Mouse (Mus musculus) heart, embryonic 16.5 days (tissue): ENCODE measurements around the gene March6. TPM values are rescaled to one million over a fixed set of nuclear protein-coding genes. Genes with fewer than 3 reads are reported as not detected.

Source experiments
- ATAC-seq: fragments of 200-750 bp; cut with Nextera tagmentation; replicated peaks from 2 replicates; pipeline ENCODE4 v1.8.0; 2017; ENCODE audit warnings: moderate number of reproducible peaks; ENCODE audit not compliant: insufficient read depth, low FRiP score; ENCODE audit errors: extremely low read depth
- H3K27ac ChIP-seq: fragments of 300-500 bp; sonication (generic); 2 replicates; pipeline ENCODE4 v1.5.1; 2014; ENCODE audit warnings: mild to moderate bottlenecking, low read length, control low read depth, moderate library complexity
- H3K27me3 ChIP-seq: fragments of 300-500 bp; sonication (generic); 2 replicates; pipeline ENCODE4 v1.6.1; 2014; ENCODE audit warnings: low read length, mixed read lengths; ENCODE audit not compliant: control insufficient read depth, insufficient read depth
- H3K36me3 ChIP-seq: fragments of 300-500 bp; sonication (generic); 2 replicates; pipeline ENCODE4 v1.6.1; 2014; ENCODE audit not compliant: control insufficient read depth, insufficient read depth
- H3K4me1 ChIP-seq: fragments of 300-500 bp; sonication (generic); 2 replicates; pipeline ENCODE4 v1.6.1; 2014; ENCODE audit warnings: low read length, mixed read lengths; ENCODE audit not compliant: control insufficient read depth, insufficient read depth
- H3K4me2 ChIP-seq: fragments of 300-500 bp; sonication (generic); 2 replicates; pipeline ENCODE4 v1.6.1; 2014; ENCODE audit warnings: low read depth, mild to moderate bottlenecking, control low read depth, low read length
- H3K4me3 ChIP-seq: fragments of 300-500 bp; sonication (generic); 2 replicates; pipeline ENCODE4 v1.5.1; 2014; ENCODE audit warnings: mild to moderate bottlenecking, control low read depth, low read length
- H3K9ac ChIP-seq: fragments of 300-500 bp; sonication (generic); 2 replicates; pipeline ENCODE4 v1.6.1; 2014; ENCODE audit warnings: low read length, control low read depth
- H3K9me3 ChIP-seq: fragments of 300-500 bp; sonication (generic); replicated peaks from 2 replicates; pipeline ENCODE4 v1.6.1; 2016; ENCODE audit warnings: low read length; ENCODE audit not compliant: control insufficient read depth
- WGBS: fragments of 180-500 bp; shearing (Covaris S2); extraction: QIAGEN DNeasy Blood & Tissue Kit; methylation state at CpG from one replicate; pipeline ENCODE4 v1.1.7; 2014; 5-methylcytosine and 5-hydroxymethylcytosine counted together
- polyA plus RNA-seq: library from polyadenylated mRNA; unstranded; fragments of >200 nt; fragmentation: Nextera tagmentation; extraction: Ambion mirVana; gene quantifications from 2 replicates; pipeline ENCODE4 v1.2.1, GENCODE M21; 2015

Gene March6
- polyA plus RNA-seq, 1 experiment from 2014 or later: 29.0 TPM

DNA sequence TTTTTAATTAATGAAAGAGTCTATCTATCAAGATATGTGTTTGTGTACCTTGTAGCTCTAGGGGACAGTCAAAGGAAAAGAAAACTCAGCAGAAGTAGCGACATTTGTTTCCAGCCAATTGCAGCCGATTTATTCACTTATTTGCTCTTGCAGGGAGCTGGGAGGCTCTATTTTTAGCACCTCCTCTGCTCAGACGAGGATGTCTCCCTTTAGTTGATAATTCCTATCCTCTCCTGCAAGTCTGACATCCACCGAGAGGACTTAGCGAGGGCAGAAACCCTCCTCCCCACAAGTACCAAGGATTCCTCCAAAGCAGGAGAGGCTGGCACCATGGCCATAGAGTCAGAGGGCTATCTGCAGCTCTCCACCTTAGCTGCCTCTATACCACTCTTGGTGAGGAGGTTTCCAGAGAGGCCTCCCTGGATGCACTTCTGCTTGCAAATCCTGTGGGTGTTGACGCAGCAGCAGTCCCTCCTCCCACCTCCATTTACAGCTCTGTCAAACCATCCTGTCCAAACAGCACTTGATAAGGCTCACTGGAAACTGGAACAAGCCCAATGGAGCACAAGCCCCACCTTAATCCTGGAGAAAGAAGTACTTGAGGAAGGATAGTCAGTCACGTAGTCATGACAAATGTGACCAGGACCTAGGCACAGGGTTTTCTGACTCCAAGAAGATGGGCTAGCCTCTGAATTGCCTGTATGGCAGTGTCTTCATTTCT lies 108.0 kb downstream of the March6 start:
- ATAC-seq: peak; percentile 89
- H3K4me1 ChIP-seq: peaks cover 16% of the 10 kb centered on the region
- H3K9ac ChIP-seq: no peak overlapping the region
- H3K27me3 ChIP-seq: no peaks in the 10 kb centered on the region
- no peaks in the 10 kb centered on the region for H3K36me3 ChIP-seq
- WGBS: 26% methylated on average over 7 of the region's 7 CpGs
- H3K4me3 ChIP-seq: no peak overlapping the region
- peaks cover 4% of the 10 kb centered on the region; the same call in 1 of the 2 replicates for H3K9me3 ChIP-seq
- peak overlapping the region; percentile 21 for H3K4me2 ChIP-seq
- peak overlapping the region; percentile 75 for H3K27ac ChIP-seq

DNA sequence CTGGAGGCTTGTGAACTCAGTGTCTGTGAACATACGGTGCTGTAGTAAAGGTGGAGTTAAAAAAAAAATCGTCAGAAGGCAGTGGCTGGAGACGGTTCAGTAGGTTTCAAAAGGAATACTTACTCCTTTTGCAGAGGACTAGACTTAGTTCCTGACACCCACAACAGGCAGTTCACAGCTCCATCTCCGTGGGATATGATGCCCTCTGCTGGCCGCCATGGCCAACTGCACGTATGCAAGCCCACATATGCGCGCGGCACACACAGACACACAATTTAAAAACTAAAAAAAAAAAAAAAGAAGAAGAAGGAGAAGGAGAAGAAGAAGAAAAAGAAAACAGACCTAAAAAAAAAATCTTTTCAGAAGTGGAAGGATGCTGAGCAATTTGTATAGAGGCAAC lies 111.8 kb downstream of the March6 start:
- Histone ChIP-seq H3K27me3 (no peaks in the 10 kb centered on the region), H3K9ac (no peak overlapping the region), H3K4me3 (no peak overlapping the region), H3K27ac (no peak overlapping the region), H3K4me1 (peaks cover 19% of the 10 kb centered on the region), H3K4me2 (no peak overlapping the region), H3K9me3 (peaks cover 4% of the 10 kb centered on the region; the same call in 1 of the 2 replicates), H3K36me3 (no peaks in the 10 kb centered on the region)
- no peak for ATAC-seq
- WGBS: 34% methylated on average over 9 of the region's 9 CpGs

GRCm38 (mm10) chr15:31418686-31419024 lies 112.2 kb downstream of the March6 start:
- Histone ChIP-seq H3K9me3 (peaks cover 4% of the 10 kb centered on the region; the same call in 1 of the 2 replicates), H3K27ac (peak overlapping the region; percentile 33; the same call in 1 of the 2 replicates), H3K4me1 (peaks cover 19% of the 10 kb centered on the region), H3K27me3 (no peaks in the 10 kb centered on the region), H3K4me2 (peak overlapping the region; percentile 55; the same call in 1 of the 2 replicates), H3K36me3 (no peaks in the 10 kb centered on the region), H3K9ac (no peak overlapping the region), H3K4me3 (no peak overlapping the region; the same call in 1 of the 2 replicates)
- no peak for ATAC-seq
- 14% methylated on average over 7 of the region's 7 CpGs for WGBS

- 28% methylated on average over 21 of the region's 21 CpGs for WGBS
- ATAC-seq: peak; percentile 45
- Histone ChIP-seq H3K4me1 (peaks cover 18% of the 10 kb centered on the region), H3K9me3 (peaks cover 4% of the 10 kb centered on the region; the same call in 1 of the 2 replicates), H3K36me3 (no peaks in the 10 kb centered on the region), H3K27ac (peak overlapping the region; percentile 33), H3K4me2 (peak overlapping the region; percentile 55), H3K9ac (no peak overlapping the region), H3K27me3 (no peaks in the 10 kb centered on the region), H3K4me3 (peak overlapping the region; percentile 18)
These were observed 112.8 kb downstream of the March6 start for GRCm38 (mm10) chr15:31417796-31418685.

DNA sequence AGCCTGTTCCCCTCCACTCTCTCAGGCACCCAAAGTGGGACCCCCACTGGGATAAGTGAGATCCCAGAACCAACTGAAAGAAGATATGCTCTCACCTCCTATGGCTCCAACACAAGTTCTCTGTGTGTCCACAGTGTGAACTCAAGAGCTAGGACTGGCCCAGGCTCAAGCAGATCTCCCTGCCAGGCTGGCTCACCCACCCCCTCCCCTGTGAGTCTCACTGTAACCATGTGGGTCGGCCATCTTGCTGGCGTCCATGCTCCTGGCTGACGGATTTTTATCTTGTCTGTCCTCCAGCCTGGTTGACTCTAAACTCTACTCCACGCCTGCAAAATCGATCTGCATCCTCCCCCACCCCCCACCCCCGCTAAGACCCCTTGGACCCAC lies 113.5 kb downstream of the March6 start:
- Histone ChIP-seq H3K27ac (peak overlapping the region; percentile 33; the same call in 1 of the 2 replicates), H3K4me1 (peaks cover 12% of the 10 kb centered on the region), H3K9me3 (peaks cover 4% of the 10 kb centered on the region; the same call in 1 of the 2 replicates), H3K36me3 (no peaks in the 10 kb centered on the region), H3K9ac (no peak overlapping the region), H3K4me3 (no peak overlapping the region), H3K4me2 (peak overlapping the region; percentile 55), H3K27me3 (no peaks in the 10 kb centered on the region)
- no peak for ATAC-seq
- WGBS: 58% methylated on average over 6 of the region's 6 CpGs

GRCm38 (mm10) chr15:31415181-31415580 lies 115.7 kb downstream of the March6 start:
- ATAC-seq: no peak
- H3K36me3 ChIP-seq: no peaks in the 10 kb centered on the region
- no peaks in the 10 kb centered on the region for H3K27me3 ChIP-seq
- H3K4me3 ChIP-seq: no peak overlapping the region
- H3K27ac ChIP-seq: no peak overlapping the region
- no peak overlapping the region for H3K4me2 ChIP-seq
- H3K9ac ChIP-seq: no peak overlapping the region
- H3K4me1 ChIP-seq: peaks cover 15% of the 10 kb centered on the region
- WGBS: 44% methylated on average over 4 of the region's 4 CpGs
- H3K9me3 ChIP-seq: peaks cover 4% of the 10 kb centered on the region; the same call in 1 of the 2 replicates

GRCm38 (mm10) chr15:31414179-31414898 lies 116.5 kb downstream of the March6 start:
- ATAC-seq: no peak

GRCm38 (mm10) chr15:31413662-31414061 lies 117.2 kb downstream of the March6 start:
- Histone ChIP-seq H3K27ac (no peak overlapping the region), H3K36me3 (no peaks in the 10 kb centered on the region), H3K4me1 (peaks cover 15% of the 10 kb centered on the region), H3K9ac (no peak overlapping the region), H3K27me3 (no peaks in the 10 kb centered on the region), H3K9me3 (no peaks in the 10 kb centered on the region), H3K4me2 (no peak overlapping the region), H3K4me3 (no peak overlapping the region)
- 94% methylated on average over 6 of the region's 6 CpGs for WGBS
- ATAC-seq: no peak

More at GRCm38 (mm10) chr15:31414179-31414898, 116.5 kb downstream of the March6 start:
- 50% methylated on average over 6 of the region's 6 CpGs for WGBS
- peaks cover 15% of the 10 kb centered on the region for H3K4me1 ChIP-seq
- peaks cover 4% of the 10 kb centered on the region; the same call in 1 of the 2 replicates for H3K9me3 ChIP-seq
- no peak overlapping the region for H3K9ac ChIP-seq
- H3K4me3 ChIP-seq: no peak overlapping the region
- no peak overlapping the region for H3K27ac ChIP-seq
- H3K36me3 ChIP-seq: no peaks in the 10 kb centered on the region
- no peak overlapping the region for H3K4me2 ChIP-seq
- H3K27me3 ChIP-seq: no peaks in the 10 kb centered on the region
